Mouse (Mus musculus): Measurements from ENCODE around the gene Adamts17. TPM values are rescaled to one million over a fixed set of nuclear protein-coding genes. Genes with fewer than 3 reads are reported as not detected.
A peak's percentile ranks its signal among the peaks of the same experiment; 100 is the strongest.

Adamts17 gene
- total and polyA plus RNA-seq, 2 experiments from 2014 or later = 2.9 to 9.0 TPM

- H3K4me3 ChIP-seq (ENCODE audit: low read depth, low read length) = no peak overlapping the region
- H3K9ac ChIP-seq (replicated peaks; ENCODE audit: low read depth, low read length) = no peak overlapping the region
- peak; percentile 12; the same call in 1 of the 2 replicates for TF ChIP-seq EP300 (IDR thresholded peaks at IDR 0.05; ENCODE audit: low read depth)
- TF ChIP-seq CTCF (IDR thresholded peaks at IDR 0.05; ENCODE audit: low read depth) = no peak
- peak overlapping the region; percentile 76 for H3K27ac ChIP-seq (ENCODE audit: low read depth)
- DNase-seq (ENCODE audit: low spot score) = peak; percentile 77
- peaks cover 65% of the 10 kb centered on the region for H3K4me1 ChIP-seq (ENCODE audit: control insufficient read depth, insufficient read depth)
- no peaks in the 10 kb centered on the region for H3K36me3 ChIP-seq (replicated peaks; ENCODE audit: control insufficient read depth, insufficient read depth, low read length)
- H3K9me3 ChIP-seq (replicated peaks; ENCODE audit: control insufficient read depth, low read length) = no peaks in the 10 kb centered on the region
- H3K4me2 ChIP-seq (ENCODE audit: low read depth, low read length) = no peak overlapping the region
- WGBS = 18% methylated on average over 4 of the region's 4 CpGs
- ATAC-seq (ENCODE audit: insufficient read depth, low read depth) = peak; percentile 71
- no peaks in the 10 kb centered on the region for H3K27me3 ChIP-seq (ENCODE audit: control insufficient read depth, insufficient read depth, low read length)
Measured at GRCm38 (mm10) chr7:66933251-66933650, 93.7 kb downstream of the Adamts17 start.

- peaks cover 57% of the 10 kb centered on the region for H3K4me1 ChIP-seq (ENCODE audit: control insufficient read depth, insufficient read depth)
- TF ChIP-seq CTCF (IDR thresholded peaks at IDR 0.05; ENCODE audit: low read depth) = no peak
- peak; percentile 18; the same call in 1 of the 2 replicates for TF ChIP-seq EP300 (IDR thresholded peaks at IDR 0.05; ENCODE audit: low read depth)
- peak overlapping the region; percentile 76 for H3K27ac ChIP-seq (ENCODE audit: low read depth)
Measured at GRCm38 (mm10) chr7:66934062-66934461, 94.5 kb downstream of the Adamts17 start.

GRCm38 (mm10) chr7:66935041-66935440 lies 95.5 kb downstream of the Adamts17 start:
- H3K36me3 ChIP-seq (replicated peaks; ENCODE audit: control insufficient read depth, insufficient read depth, low read length) = no peaks in the 10 kb centered on the region
- no peak for ATAC-seq (ENCODE audit: insufficient read depth, low read depth)
- WGBS = 89% methylated on average over 6 of the region's 6 CpGs
- no peak overlapping the region for H3K4me3 ChIP-seq (ENCODE audit: low read depth, low read length)
- 0 out of 2 replicates have a peak overlapping the region, but pooled peaks have one; percentile 21 for H3K27ac ChIP-seq (ENCODE audit: low read depth)
- H3K27me3 ChIP-seq (ENCODE audit: control insufficient read depth, insufficient read depth, low read length) = no peaks in the 10 kb centered on the region
- no peaks in the 10 kb centered on the region for H3K9me3 ChIP-seq (replicated peaks; ENCODE audit: control insufficient read depth, low read length)
- peaks cover 54% of the 10 kb centered on the region for H3K4me1 ChIP-seq (ENCODE audit: control insufficient read depth, insufficient read depth)
- TF ChIP-seq EP300 (IDR thresholded peaks at IDR 0.05; ENCODE audit: low read depth) = no peak
- no peak for TF ChIP-seq CTCF (IDR thresholded peaks at IDR 0.05; ENCODE audit: low read depth)
- H3K4me2 ChIP-seq (ENCODE audit: low read depth, low read length) = no peak overlapping the region
- no peak overlapping the region for H3K9ac ChIP-seq (replicated peaks; ENCODE audit: low read depth, low read length)
- no peak for DNase-seq (ENCODE audit: low spot score)

More at GRCm38 (mm10) chr7:66934062-66934461, 94.5 kb downstream of the Adamts17 start:
- Histone ChIP-seq H3K9me3 (replicated peaks; ENCODE audit: control insufficient read depth, low read length) (no peaks in the 10 kb centered on the region), H3K4me2 (ENCODE audit: low read depth, low read length) (no peak overlapping the region), H3K36me3 (replicated peaks; ENCODE audit: control insufficient read depth, insufficient read depth, low read length) (no peaks in the 10 kb centered on the region), H3K27me3 (ENCODE audit: control insufficient read depth, insufficient read depth, low read length) (no peaks in the 10 kb centered on the region), H3K4me3 (ENCODE audit: low read depth, low read length) (no peak overlapping the region), H3K9ac (replicated peaks; ENCODE audit: low read depth, low read length) (no peak overlapping the region)
- DNase-seq (ENCODE audit: low spot score) (peak; percentile 57), ATAC-seq (ENCODE audit: insufficient read depth, low read depth) (0 out of 2 replicates have a peak, but pooled peaks have one; percentile 14)
- WGBS = 12% methylated on average over 6 of the region's 6 CpGs

DNA sequence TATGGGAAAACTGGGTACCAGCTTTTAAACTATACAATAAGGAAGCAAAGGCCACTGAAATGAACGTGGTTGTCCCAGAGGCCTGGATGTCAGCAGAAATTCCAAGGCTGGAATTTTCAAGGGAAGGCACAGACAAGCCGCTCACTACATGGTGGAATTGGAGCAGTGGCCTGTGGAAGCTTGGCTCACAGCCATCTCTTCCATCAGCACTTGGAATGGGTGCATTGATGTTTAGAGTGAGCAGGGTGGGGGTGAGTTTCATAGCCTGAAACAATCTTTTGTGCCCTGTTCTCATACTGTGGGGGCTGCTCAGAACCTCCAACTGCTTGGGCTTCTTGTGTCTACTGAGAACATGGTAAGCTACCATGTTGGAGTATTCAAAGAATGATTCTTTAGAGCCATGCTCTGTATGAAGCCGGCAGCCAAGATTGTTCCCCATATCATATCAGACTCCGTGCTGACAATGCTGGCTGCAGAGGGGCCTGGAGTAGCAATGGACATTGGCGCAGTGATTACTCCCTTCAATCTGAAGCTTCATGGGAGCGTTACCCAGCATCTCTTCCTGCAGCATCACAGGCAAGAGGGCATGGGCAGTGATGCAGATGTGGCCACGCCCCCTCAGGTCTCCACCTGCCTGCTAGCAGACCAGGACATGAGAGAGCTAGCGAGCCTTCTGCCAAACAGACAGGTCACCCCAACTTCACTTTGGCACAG lies 96.7 kb downstream of the Adamts17 start:
- 36% methylated on average over 8 of the region's 8 CpGs for WGBS
- Histone ChIP-seq H3K36me3 (replicated peaks; ENCODE audit: control insufficient read depth, insufficient read depth, low read length) (no peaks in the 10 kb centered on the region), H3K9me3 (replicated peaks; ENCODE audit: control insufficient read depth, low read length) (no peaks in the 10 kb centered on the region), H3K27me3 (ENCODE audit: control insufficient read depth, insufficient read depth, low read length) (no peaks in the 10 kb centered on the region), H3K27ac (ENCODE audit: low read depth) (0 out of 2 replicates have a peak overlapping the region, but pooled peaks have one; percentile 11), H3K4me3 (ENCODE audit: low read depth, low read length) (no peak overlapping the region), H3K4me1 (ENCODE audit: control insufficient read depth, insufficient read depth) (peaks cover 54% of the 10 kb centered on the region), H3K4me2 (ENCODE audit: low read depth, low read length) (no peak overlapping the region), H3K9ac (replicated peaks; ENCODE audit: low read depth, low read length) (no peak overlapping the region)
- no peak for TF ChIP-seq EP300 (IDR thresholded peaks at IDR 0.05; ENCODE audit: low read depth)
- TF ChIP-seq CTCF (IDR thresholded peaks at IDR 0.05; ENCODE audit: low read depth) = no peak
- DNase-seq (ENCODE audit: low spot score) (no peak), ATAC-seq (ENCODE audit: insufficient read depth, low read depth) (peak; percentile 9; the same call in 1 of the 2 replicates)

DNA sequence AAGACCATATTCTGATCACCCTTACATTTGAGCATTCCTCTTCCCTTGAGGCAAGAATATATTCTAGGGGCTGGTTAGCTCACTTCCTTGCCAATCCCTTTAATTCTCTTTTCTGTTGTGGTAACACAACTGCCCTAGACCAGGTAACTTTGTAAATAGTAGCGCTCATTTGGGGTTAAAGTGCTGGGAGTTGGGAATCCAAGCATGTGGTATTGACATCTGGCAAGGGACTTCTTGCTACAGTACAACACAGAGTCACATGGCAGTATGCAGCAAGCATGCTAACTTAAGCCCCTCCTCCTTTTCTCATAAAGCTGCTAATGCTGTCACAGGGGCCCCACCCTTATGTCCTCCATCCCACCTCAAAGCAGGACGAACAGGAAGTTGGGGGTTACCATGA lies 97.4 kb downstream of the Adamts17 start:
- no peak for ATAC-seq (ENCODE audit: insufficient read depth, low read depth)
- Histone ChIP-seq H3K9ac (replicated peaks; ENCODE audit: low read depth, low read length) (no peak overlapping the region), H3K36me3 (replicated peaks; ENCODE audit: control insufficient read depth, insufficient read depth, low read length) (no peaks in the 10 kb centered on the region), H3K27ac (ENCODE audit: low read depth) (no peak overlapping the region), H3K4me2 (ENCODE audit: low read depth, low read length) (no peak overlapping the region), H3K4me3 (ENCODE audit: low read depth, low read length) (no peak overlapping the region), H3K9me3 (replicated peaks; ENCODE audit: control insufficient read depth, low read length) (no peaks in the 10 kb centered on the region), H3K27me3 (ENCODE audit: control insufficient read depth, insufficient read depth, low read length) (no peaks in the 10 kb centered on the region), H3K4me1 (ENCODE audit: control insufficient read depth, insufficient read depth) (peaks cover 54% of the 10 kb centered on the region)
- DNase-seq (ENCODE audit: low spot score) = no peak
- WGBS = 86% methylated on average over 2 of the region's 2 CpGs
- no peak for TF ChIP-seq CTCF (IDR thresholded peaks at IDR 0.05; ENCODE audit: low read depth)
- TF ChIP-seq EP300 (IDR thresholded peaks at IDR 0.05; ENCODE audit: low read depth) = no peak
